Mouse (Mus musculus): Measurements from ENCODE around the gene Alg6. TPM values are rescaled to one million over a fixed set of nuclear protein-coding genes. Genes with fewer than 3 reads are reported as not detected.

Alg6 gene
- 11.5 and 17.1 TPM in 2 replicates for polyA plus RNA-seq (2016; fragmentation: Nextera tagmentation; extraction: Ambion mirVana)

- H3K27ac ChIP-seq = peak within 1 kb of the TSS; percentile 93
- 4% methylated on average over 46 of the region's 46 CpGs for WGBS
Observed at GRCm38 (mm10) chr4:99714904-99715782, at the start of gene Alg6. Alg6 (plus strand) TSS chr4:99715664.

GRCm38 (mm10) chr4:99670203-99670851 is 45.1 kb upstream of the Alg6 start:
- H3K36me3 ChIP-seq = no peaks in the 10 kb centered on the region
- no peak overlapping the region for H3K4me3 ChIP-seq
- H3K27ac ChIP-seq = no peak overlapping the region
- no peak for DNase-seq (ENCODE audit: low spot score)
- H3K9me3 ChIP-seq = no peaks in the 10 kb centered on the region
- 93% methylated on average over 7 of the region's 7 CpGs for WGBS
- no peaks in the 10 kb centered on the region for H3K4me1 ChIP-seq (replicated peaks)
- H3K27me3 ChIP-seq (ENCODE audit: insufficient read depth, poor library complexity, severe bottlenecking) = peaks cover 15% of the 10 kb centered on the region

More at GRCm38 (mm10) chr4:99714904-99715782, at the start of gene Alg6:
- H3K9me3 ChIP-seq = no peaks in the 10 kb centered on the region
- peaks cover 13% of the 10 kb centered on the region; the same call in 1 of the 2 replicates for H3K4me1 ChIP-seq (replicated peaks)
- peaks cover 8% of the 10 kb centered on the region; the same call in 1 of the 2 replicates for H3K36me3 ChIP-seq
- H3K27me3 ChIP-seq (ENCODE audit: insufficient read depth, poor library complexity, severe bottlenecking) = no peaks in the 10 kb centered on the region
- peak; percentile 98 for DNase-seq (ENCODE audit: low spot score)
- H3K4me3 ChIP-seq = peak within 1 kb of the TSS; percentile 72

- Histone ChIP-seq H3K27me3 (ENCODE audit: insufficient read depth, poor library complexity, severe bottlenecking) (no peaks in the 10 kb centered on the region), H3K9me3 (no peaks in the 10 kb centered on the region), H3K27ac (no peak overlapping the region), H3K4me3 (no peak overlapping the region), H3K4me1 (replicated peaks) (no peaks in the 10 kb centered on the region), H3K36me3 (no peaks in the 10 kb centered on the region)
- DNase-seq (ENCODE audit: low spot score) = no peak
Observed at GRCm38 (mm10) chr4:99675191-99675590, 40.3 kb upstream of the Alg6 start.

- Histone ChIP-seq H3K36me3 (no peaks in the 10 kb centered on the region), H3K27ac (no peak overlapping the region), H3K9me3 (no peaks in the 10 kb centered on the region), H3K4me3 (no peak overlapping the region), H3K4me1 (replicated peaks) (no peaks in the 10 kb centered on the region), H3K27me3 (ENCODE audit: insufficient read depth, poor library complexity, severe bottlenecking) (no peaks in the 10 kb centered on the region)
- WGBS = 87% methylated on average over 6 of the region's 6 CpGs
- no peak for DNase-seq (ENCODE audit: low spot score)
Observed at GRCm38 (mm10) chr4:99683941-99684340, 31.5 kb upstream of the Alg6 start.

GRCm38 (mm10) chr4:99686308-99686707 is 29.2 kb upstream of the Alg6 start:
- Histone ChIP-seq H3K9me3 (no peaks in the 10 kb centered on the region), H3K36me3 (no peaks in the 10 kb centered on the region), H3K4me1 (replicated peaks) (no peaks in the 10 kb centered on the region), H3K4me3 (no peak overlapping the region), H3K27ac (no peak overlapping the region), H3K27me3 (ENCODE audit: insufficient read depth, poor library complexity, severe bottlenecking) (no peaks in the 10 kb centered on the region)
- WGBS = 55% methylated on average over 5 of the region's 5 CpGs
- no peak for DNase-seq (ENCODE audit: low spot score)

- H3K4me3 ChIP-seq = no peak overlapping the region
- H3K27me3 ChIP-seq (ENCODE audit: insufficient read depth, poor library complexity, severe bottlenecking) = no peaks in the 10 kb centered on the region
- no peak for DNase-seq (ENCODE audit: low spot score)
- WGBS = 89% methylated on average over 6 of the region's 6 CpGs
- H3K36me3 ChIP-seq = no peaks in the 10 kb centered on the region
- no peak overlapping the region for H3K27ac ChIP-seq
- peaks cover 13% of the 10 kb centered on the region; the same call in 1 of the 2 replicates for H3K4me1 ChIP-seq (replicated peaks)
- no peaks in the 10 kb centered on the region for H3K9me3 ChIP-seq
Observed at GRCm38 (mm10) chr4:99712583-99713183, 2.8 kb upstream of the Alg6 start.

GRCm38 (mm10) chr4:99713971-99714370 is 1.5 kb upstream of the Alg6 start:
- no peak overlapping the region for H3K4me3 ChIP-seq
- no peaks in the 10 kb centered on the region for H3K9me3 ChIP-seq
- DNase-seq (ENCODE audit: low spot score) = no peak
- peaks cover 1% of the 10 kb centered on the region; the same call in 1 of the 2 replicates for H3K36me3 ChIP-seq
- 92% methylated on average over 6 of the region's 6 CpGs for WGBS
- no peak overlapping the region for H3K27ac ChIP-seq
- no peaks in the 10 kb centered on the region for H3K27me3 ChIP-seq (ENCODE audit: insufficient read depth, poor library complexity, severe bottlenecking)
- peaks cover 13% of the 10 kb centered on the region; the same call in 1 of the 2 replicates for H3K4me1 ChIP-seq (replicated peaks)

GRCm38 (mm10) chr4:99715783-99716416 is 436 bp downstream of the Alg6 start:
- no peak for DNase-seq (ENCODE audit: low spot score)
- 28% methylated on average over 25 of the region's 25 CpGs for WGBS
- H3K9me3 ChIP-seq = no peaks in the 10 kb centered on the region
- peak overlapping the region; percentile 72 for H3K4me3 ChIP-seq
- peaks cover 13% of the 10 kb centered on the region; the same call in 1 of the 2 replicates for H3K4me1 ChIP-seq (replicated peaks)
- peak overlapping the region; percentile 93 for H3K27ac ChIP-seq
- no peaks in the 10 kb centered on the region for H3K27me3 ChIP-seq (ENCODE audit: insufficient read depth, poor library complexity, severe bottlenecking)
- H3K36me3 ChIP-seq = peaks cover 12% of the 10 kb centered on the region; the same call in 1 of the 2 replicates

- no peak for DNase-seq (ENCODE audit: low spot score)
- Histone ChIP-seq H3K4me1 (replicated peaks) (peaks cover 13% of the 10 kb centered on the region; the same call in 1 of the 2 replicates), H3K27me3 (ENCODE audit: insufficient read depth, poor library complexity, severe bottlenecking) (no peaks in the 10 kb centered on the region), H3K4me3 (no peak overlapping the region), H3K36me3 (peaks cover 15% of the 10 kb centered on the region; the same call in 1 of the 2 replicates), H3K27ac (no peak overlapping the region), H3K9me3 (no peaks in the 10 kb centered on the region)
- 85% methylated on average over 4 of the region's 4 CpGs for WGBS
Observed at GRCm38 (mm10) chr4:99717905-99718304, 2.4 kb downstream of the Alg6 start.

- WGBS = 91% methylated on average over 4 of the region's 4 CpGs
- H3K36me3 ChIP-seq = peaks cover 44% of the 10 kb centered on the region
Observed at GRCm38 (mm10) chr4:99724331-99724730, 8.9 kb downstream of the Alg6 start.

GRCm38 (mm10) chr4:99725914-99726451 is 10.5 kb downstream of the Alg6 start:
- H3K27ac ChIP-seq = no peak overlapping the region
- no peaks in the 10 kb centered on the region for H3K4me1 ChIP-seq (replicated peaks)
- H3K4me3 ChIP-seq = no peak overlapping the region
- H3K27me3 ChIP-seq (ENCODE audit: insufficient read depth, poor library complexity, severe bottlenecking) = no peaks in the 10 kb centered on the region
- peaks cover 52% of the 10 kb centered on the region for H3K36me3 ChIP-seq
- 90% methylated on average over 8 of the region's 8 CpGs for WGBS
- no peak for DNase-seq (ENCODE audit: low spot score)
- peaks cover 15% of the 10 kb centered on the region for H3K9me3 ChIP-seq

More at GRCm38 (mm10) chr4:99724331-99724730, 8.9 kb downstream of the Alg6 start:
- no peaks in the 10 kb centered on the region for H3K4me1 ChIP-seq (replicated peaks)
- no peaks in the 10 kb centered on the region for H3K9me3 ChIP-seq
- H3K4me3 ChIP-seq = no peak overlapping the region
- H3K27me3 ChIP-seq (ENCODE audit: insufficient read depth, poor library complexity, severe bottlenecking) = no peaks in the 10 kb centered on the region
- no peak for DNase-seq (ENCODE audit: low spot score)
- no peak overlapping the region for H3K27ac ChIP-seq

- Histone ChIP-seq H3K27me3 (ENCODE audit: insufficient read depth, poor library complexity, severe bottlenecking) (no peaks in the 10 kb centered on the region), H3K4me3 (no peak overlapping the region), H3K4me1 (replicated peaks) (peaks cover 3% of the 10 kb centered on the region; the same call in 1 of the 2 replicates), H3K36me3 (peaks cover 13% of the 10 kb centered on the region; the same call in 1 of the 2 replicates), H3K9me3 (no peaks in the 10 kb centered on the region), H3K27ac (no peak overlapping the region)
- peak; percentile 7 for DNase-seq (ENCODE audit: low spot score)
- 56% methylated on average over 7 of the region's 7 CpGs for WGBS
Observed at GRCm38 (mm10) chr4:99739836-99740235, 24.4 kb downstream of the Alg6 start.
